Mouse (Mus musculus): ENCODE measurements at regions not wholly inside any gene's neighbourhood (a gene's known extent, or its start where the extent isn't known, plus 50 kb on each side); places are given as distances from the start of the nearest gene placed in this dataset.

DNA sequence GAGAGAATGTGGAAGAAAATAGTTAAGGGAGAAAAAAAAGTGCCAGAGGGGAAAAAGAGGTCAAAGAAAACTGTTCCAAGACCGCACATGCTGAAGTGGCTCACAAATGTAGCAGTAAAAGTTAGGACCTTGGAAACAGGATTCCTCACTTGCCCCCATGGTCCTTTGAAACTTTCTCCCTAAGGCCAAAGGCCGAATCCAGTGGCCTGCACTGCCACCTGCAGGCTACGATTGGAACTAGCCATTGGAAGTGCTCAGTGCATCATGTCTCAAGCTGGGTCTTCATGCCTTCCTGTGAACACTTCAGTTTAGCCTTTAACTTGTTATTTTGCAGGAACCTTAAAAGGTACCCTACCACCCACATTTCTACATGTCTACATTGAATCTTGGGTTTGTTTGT is 56.3 kb upstream of the Mctp2 start:
- DNase-seq = no peak

DNA sequence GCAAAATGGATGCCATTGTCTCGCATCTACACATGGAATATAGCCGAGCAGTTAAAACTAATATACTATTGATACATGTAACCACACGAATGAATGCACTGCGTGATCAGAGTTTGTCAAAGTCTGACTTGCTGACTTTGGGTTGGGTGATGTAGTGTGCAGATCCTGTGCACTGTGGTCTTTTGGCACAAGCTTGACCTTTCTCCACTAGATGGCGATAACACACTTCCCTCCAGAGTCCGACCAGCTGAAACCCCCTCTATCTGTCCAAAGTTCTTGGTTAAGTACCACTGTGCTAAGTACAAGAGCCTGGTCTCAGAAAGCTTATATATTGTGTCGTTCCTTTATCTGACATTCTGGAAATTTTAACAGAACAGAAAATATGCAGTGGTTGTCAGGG is 84.9 kb upstream of the Mctp2 start:
- DNase-seq = no peak

DNA sequence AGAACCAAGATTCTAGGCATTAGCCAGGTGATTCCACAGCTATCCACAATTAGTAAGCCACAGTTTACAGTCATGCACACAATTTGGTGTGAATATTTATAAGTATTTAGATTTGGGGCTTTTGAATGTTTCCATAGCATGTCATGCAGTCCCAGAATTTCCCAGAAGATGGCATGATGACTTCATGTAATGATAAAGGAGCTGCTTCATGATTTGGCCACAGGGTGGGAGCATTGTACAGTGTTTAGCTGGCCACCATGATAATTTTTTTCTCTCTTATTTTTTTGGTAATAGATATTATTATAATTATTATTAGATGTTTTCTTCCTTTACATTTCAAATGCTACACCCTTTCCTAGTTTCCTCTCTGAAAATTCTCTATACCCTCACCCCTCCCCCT is 93.6 kb upstream of the Mctp2 start:
- peak; percentile 28 for DNase-seq

DNA sequence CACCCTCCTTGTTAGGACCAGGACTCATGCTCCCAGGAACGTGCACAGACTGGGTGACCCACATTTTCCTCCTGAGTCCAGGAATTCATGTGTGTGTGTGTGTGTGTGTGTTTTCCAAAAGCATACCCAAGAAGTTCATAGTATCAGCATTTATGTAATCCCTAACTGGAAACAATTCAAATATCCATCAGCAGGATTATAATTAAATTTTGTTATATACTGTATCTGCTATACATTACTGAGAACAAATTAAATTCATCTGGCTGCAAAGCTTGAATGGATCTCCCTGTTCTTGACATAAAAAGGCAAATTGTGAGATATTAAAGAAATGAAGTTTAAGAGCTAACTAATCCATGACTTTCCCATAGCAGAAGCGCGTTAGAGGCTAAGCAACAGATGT is 99.7 kb upstream of the Mctp2 start:
- no peak for DNase-seq

DNA sequence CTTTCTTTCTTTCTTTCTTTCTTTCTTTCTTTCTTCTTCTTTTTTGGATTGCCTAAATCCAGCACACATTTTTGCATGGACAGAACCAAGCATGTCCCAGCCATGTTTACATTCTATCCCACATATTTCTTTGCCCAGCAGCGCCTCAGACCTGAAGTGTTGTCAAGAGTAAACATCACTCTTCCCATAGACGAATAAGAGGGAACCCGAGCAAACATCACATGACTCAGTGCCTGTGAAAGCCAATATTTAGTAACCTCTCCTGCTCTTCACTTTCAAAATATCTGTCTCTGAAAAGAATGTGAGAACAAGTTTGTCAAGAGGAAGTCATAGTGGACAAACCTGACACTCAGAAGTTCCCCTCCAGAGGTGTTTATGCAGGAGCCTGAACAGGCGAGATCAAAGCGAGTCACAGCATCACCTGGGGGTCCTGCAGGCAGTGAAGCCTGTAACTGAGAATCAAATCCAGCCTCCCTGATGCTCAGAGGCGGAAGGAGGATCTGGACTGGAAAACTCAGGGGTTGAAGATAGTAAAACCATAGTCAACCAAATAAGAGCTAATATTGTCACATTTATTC is 102.1 kb upstream of the Mctp2 start:
- DNase-seq = no peak

DNA sequence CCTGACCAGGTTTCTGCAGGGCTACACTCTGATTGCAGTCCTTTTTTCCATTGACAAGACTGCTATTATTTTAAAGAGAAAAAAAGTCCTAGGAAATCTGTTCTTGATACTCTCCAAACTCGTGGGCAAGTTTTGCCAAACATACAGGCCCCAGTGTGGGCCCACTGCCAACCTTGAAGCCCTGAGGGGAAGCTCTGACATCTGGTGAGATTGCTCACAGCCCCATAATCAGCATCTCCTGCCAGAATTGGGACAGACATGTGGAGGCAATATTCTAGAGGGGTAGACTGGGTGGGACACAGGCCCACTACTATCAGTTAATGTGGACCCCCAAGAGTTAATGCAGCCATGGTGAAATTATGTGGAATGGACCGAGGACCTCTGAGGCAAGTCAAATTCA is 132.1 kb upstream of the Mctp2 start:
- no peak for DNase-seq

DNA sequence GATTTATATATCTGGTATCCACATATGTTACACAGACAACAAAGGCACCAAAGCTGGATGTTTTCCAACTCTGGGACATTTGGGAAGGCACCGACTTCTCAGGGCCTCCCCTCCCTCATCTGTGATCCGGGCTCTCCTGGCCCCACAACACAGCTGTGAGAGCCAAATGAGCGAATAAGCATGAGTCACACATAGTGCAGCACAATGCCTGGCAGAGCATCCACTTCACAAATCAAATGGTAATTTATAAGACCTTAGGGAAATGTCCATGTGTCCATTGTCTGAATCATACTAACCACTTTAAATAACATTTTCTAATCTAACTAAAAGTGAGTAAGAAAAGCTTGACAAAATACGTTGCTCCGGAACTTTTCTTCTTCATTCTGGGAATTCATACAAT is 135.6 kb upstream of the Mctp2 start:
- no peak for DNase-seq

DNA sequence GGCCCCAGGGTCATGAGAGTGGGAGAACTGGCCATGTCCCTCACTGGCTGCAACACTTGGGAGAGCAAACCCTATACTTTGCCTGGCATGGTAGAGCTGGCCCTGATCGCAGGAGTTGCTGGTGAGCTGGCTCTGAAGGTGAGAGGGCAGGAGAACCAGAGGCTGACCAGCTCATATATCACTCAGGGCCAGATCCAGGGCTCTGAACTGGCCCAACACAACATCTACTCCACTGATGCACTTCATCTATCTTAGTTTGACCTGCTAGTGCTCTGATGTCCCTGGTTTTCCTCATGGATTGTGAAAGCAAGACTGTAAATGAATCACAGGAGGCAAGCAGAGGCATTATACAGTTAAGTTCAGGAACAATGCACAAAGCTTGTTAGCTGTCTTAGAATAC is 137.6 kb upstream of the Mctp2 start:
- DNase-seq = no peak

DNA sequence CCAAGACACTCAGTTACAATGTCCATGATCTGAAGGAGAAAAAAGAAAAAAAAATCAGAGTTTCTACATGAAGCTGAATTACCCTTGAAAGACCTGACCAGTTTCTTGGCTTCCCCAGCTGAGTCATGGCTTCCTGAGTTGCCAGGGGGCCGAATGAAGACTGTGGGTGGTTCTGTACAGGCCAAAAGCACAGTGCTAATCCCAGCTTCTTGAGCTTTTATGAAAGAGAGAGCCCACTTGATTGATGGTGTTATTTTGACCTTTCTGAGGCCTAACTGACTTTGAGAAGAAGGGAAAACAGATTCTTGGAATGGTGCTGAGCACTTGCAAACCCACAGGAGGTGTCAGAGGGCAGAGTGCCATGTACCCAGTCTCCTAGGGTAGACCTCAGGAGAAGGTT is 138.4 kb upstream of the Mctp2 start:
- DNase-seq = no peak

DNA sequence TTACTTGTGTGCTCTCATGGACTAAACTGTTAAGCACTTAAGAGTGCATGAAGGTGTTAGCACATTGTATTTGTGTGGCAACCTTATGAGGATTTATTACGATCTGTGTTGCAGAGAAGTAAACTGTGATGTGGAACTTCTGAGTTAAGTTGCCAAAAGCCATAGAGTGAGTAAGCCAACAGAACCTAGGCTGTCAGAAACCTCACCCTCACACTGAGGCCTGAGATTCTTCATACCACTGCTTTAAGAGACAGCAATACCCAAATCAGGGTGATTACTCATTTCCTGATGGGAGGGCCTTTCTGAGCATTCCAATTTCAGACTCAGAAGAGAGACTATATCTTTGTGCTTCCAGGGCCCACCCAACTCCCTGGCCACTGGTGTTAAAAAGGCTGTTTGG is 140.5 kb upstream of the Mctp2 start:
- no peak for DNase-seq

DNA sequence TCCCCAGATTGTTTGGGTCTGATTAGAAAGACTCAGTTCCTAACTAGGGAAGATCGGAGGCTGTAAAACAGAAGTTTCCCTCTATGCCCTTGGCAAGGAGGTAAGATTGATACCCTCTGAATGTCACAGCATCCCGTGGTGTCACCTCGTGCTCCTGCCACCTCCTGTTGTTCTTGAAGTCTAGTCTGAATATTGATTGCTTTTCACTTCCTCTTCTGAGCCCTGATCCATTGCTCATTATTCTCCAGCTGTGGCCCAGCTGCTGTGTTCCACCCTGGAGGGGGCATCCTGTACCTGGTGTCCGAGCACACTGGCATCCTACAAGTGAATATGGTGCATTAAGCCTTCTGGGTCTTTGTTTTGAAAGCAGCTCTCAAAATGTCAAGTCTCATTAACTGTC is 156.6 kb upstream of the Mctp2 start:
- no peak for DNase-seq

DNA sequence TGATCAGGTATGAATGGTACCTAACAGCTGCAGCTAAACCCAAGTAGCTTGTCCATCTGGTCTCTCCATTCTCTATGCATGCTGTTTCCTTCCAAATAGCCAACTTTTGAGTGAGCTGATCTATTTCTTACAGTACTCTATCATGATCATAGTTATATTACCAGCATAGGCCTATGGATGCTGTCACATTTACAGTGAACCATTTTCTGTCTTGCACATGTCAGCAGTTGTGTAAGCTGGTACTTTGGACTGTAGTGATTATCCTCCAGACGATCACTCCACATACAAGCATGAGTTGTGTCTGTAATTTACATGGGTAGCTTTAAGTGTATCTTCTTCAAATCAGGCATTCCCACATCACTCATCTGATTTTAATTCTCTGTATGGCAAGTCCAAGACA is 158.2 kb upstream of the Mctp2 start:
- no peak for DNase-seq

DNA sequence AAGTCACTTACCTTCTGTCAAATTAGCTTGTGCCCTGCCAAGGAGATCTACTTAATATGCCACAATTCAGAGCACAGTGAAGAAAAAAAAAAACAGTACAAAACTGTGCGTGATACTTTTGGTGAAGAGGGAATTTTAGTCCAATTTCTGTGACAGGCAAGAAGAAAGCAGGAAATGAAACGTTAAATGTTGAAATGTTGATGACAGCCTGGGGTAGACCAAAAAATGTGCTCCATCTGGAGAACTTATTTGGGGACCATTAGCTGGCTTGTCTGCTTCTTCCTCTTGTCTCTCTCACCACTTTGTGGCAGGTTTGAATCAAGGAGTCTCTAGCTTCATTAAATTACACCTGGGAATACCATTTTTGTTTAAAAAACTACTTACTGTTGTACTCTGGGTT is 163.3 kb upstream of the Mctp2 start:
- no peak for DNase-seq

DNA sequence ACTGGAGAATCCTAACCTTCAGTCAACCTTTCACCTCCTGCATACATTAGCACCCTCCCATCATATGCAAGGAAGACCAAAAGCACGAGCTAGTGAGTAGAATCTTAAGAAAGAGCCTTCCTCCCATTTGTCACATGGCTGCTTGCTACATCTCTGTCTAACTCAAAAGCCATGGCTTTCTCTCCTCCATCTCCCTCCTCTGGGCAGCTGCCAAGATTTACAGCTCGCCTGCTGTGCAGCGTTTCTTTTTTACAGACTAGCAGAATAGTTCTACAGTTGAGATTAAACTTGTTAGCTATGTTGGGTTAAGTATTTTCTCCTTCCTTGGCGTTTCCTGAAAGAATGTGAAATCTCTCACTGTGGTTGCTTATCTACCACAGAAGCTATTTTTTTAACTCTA is 168.3 kb upstream of the Mctp2 start:
- no peak for DNase-seq

DNA sequence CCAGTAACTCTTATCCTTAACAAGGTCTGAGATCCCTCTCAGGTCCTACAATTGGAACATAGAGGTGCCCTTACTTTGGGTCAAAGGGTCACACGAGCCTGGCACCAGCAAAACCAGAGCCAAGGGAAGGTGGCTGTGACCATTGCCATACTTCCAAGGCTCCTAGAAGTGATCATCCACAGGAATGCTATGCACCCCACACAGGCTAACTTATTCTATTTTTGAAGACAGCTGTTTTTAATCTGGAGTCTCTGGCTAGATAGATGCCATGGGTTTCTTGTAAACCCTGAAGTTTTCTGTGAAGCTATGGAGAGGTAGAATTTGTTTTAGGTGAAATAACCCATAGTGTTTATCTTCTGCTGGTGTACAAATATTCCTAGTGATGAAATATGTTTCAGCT is 172.5 kb upstream of the Mctp2 start:
- no peak for DNase-seq

DNA sequence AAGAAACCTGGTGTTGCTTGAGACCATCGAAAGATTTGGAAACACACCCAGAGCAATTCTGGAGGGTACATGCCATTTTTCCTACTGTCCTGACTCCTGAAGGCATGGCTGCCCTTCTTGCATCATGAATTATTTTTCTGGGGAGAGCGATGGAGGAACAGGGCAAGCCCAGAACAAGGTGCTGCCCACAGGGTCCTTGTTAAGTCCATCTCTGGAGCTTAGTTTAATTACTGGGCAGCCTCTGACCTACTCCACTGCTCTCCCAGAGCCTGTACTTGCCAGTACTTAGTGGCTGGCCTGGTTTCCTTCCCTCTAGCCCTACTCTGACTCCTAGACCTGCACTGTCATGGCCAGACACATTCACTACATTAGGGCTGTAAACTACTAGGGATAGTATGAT is 174.9 kb upstream of the Mctp2 start:
- no peak for DNase-seq

DNA sequence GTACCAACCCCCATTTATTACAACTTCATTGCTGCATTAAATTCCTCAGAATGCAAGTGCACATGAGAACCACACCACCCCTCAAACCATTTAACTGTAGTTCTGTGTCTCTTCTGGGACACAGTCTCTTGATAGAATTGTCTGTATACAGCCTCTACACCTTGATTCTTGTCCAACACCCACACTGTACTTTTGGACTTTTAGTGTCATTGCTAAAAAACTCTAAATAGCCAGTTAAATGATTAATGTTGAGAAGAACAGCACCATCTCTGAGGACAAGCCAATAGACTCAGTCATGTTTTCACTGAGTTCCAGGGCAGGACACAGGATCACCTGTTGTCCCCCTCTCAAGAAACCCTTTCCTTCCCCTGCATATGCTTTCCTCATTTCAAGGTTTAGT is 183.8 kb upstream of the Mctp2 start:
- DNase-seq = no peak

DNA sequence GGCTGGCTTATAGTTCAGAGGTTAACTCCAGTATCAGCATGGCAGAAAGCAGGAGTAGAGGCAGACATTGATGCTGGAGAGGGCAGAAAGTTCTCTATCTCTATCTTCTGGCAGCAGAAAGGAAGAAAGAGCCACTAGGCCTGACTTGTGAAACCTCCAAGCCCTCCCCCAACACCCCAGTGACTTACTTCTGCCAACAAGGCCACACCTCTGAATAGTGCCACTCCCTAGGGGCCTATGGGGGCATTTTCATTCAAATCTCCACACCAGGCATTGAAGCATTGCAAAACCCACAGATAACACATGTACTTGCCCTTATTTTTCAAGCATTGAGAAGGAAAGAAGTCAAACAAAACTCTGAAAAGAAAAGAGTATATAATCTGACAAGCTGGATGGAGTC is 186.9 kb upstream of the Mctp2 start:
- no peak for DNase-seq

DNA sequence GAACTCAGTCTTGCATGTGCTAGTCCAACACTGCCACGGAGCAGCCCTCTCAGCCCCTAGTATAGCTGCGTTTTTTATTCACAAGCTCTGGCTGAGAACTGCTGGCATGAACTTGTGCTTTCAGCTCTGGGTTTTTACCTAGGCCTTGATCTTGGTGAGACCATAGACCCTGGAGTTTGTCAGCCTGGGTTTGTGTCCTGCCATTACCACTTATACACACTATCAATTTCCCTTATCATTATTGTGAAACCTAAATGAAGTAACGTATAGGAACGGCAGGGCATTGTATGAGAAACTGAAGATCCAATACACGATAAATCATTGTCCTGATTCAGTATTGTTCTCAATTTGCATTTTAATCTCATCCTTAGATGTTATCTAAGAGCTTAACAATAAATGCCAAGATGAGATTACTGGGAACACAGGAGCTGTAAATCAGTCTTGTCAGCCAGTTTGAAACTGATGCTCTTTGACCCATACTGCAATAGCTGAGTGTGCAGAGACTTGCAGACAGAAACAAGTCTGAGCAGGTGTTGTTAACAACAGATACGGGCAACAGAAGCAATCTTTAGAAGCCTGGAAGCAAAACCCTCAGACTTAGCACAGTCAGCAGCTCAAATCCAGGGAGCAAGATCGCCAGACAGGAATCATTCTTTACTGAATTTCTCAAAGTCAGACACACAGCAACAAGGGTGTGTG is 190.7 kb upstream of the Mctp2 start:
- no peak for DNase-seq

DNA sequence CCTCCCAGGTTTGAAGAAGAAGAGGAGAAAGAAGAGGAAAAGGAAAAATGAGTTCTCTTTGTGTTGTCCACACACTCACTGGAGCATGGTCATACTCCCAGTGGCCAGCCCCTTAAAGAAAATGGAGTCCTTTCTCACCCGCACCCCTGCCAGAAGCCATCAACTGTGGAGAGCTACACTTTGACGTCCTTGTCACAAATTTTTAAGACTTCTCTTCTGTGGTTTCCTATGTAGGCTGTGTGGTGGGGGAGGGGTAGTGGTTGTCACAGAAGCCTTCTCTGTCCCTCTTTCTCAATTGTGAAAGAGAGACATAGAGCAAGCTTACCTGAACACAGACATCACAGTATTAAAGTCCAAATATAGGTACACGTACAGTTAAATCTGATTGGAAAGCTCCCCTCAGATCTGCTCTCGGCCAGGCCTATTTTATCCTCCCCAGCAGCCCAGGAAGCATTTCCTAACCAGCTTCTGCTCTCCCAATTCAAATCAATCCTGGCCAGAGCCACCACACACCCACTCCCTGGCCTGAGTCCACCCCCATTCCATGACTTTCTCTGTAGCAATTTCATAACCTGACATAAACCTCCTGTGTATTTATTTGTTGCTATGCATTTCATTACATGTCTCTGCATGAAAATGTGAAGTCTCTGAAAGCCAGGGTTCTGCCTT is 192.3 kb upstream of the Mctp2 start:
- no peak for DNase-seq

DNA sequence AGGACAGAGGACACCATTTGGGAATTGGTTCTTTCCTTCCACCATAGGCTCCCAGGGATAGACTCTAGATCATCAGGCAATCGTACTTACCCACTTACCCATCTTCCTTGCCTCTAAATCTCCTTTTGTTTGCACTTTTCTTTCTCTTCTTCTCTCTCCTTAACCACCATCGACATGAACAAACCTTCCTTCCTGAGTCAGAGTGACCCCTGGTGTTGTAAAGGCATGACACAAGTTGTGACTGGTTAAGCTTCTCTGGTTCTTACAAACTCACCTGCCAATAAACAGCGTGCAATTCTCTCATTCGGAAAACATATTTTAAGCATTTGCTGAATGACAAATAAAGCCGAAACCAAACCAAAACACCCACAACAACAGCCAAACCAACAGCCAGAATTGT is 193.4 kb upstream of the Mctp2 start:
- no peak for DNase-seq

DNA sequence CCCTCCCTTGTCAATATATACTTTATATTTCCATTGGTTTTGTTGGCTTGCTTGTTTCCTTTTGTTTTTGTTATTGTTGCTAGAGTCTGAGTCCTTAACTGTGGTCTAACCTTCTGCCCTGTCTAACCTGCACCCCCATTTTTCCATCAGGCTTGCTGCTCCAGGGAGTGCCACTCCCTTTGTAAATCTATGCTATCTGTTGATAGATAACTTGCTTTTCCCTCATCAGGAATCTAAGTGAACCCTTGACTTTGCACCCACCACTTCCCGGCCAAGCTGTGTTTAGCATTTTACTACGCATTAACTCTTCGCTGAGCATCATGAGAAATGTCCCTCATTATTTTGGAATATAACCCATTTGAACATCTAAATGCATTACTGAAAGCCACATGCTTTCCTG is 193.8 kb upstream of the Mctp2 start:
- no peak for DNase-seq

DNA sequence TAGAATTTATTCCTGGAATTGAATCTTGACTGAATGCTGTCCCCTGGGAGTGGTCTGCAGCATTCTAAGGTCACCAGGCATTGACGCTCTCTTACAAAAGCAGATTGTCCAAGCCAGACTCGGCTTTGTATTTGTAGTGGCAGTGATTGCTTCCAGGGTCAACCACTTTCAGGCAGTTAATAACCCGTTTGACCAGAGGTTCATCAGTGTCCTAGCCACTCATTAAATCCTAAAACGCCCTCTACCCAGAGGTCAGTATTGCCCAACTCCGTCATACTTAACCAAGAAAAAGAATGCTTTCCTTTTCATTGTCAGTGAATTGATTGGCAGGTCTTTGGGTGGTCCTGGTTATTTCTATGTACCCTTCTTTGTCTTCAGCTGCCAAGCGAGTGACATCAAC is 194.6 kb upstream of the Mctp2 start:
- DNase-seq = no peak

DNA sequence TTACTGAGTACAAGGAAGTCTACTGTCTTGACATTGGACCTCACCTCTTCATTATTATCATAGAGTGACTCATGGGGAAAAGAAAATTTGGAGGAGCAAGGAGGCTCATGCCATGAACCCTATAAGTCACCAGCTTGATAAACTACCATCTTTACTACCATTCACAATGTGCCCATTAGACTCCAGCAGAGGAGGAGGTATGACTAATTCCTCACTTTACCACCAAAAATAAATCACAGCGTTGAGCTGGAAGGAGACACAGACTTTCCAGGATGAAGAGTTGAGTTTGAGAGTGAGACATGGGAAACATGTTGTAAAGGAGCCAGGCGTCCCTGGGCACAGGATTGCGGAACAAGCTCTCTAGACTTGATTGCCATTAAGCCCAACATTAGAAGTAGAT is 195.0 kb upstream of the Mctp2 start:
- DNase-seq = no peak

DNA sequence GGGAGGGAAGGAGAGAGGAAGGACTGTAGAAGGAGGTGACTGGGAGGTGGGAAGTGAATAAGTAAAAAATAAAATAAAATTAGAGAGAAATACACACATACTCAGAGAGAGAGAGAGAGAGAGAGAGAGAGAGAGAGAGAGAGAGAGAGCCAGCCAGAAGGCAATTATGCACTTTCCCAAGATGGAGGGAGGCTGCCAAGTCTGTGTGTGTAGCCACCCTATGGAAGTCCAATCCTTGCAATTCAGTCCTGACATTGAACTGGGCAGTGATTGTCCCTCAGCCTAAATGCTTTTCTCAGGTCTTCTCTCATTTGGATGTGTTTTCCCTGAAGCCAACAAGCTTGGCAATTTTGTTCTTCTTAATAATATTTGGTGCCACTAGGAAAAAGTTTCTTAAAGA is 197.3 kb upstream of the Mctp2 start:
- DNase-seq = peak; percentile 10
